Mouse (Mus musculus): ENCODE results near the gene Zmynd10. TPM values are rescaled to one million over a fixed set of nuclear protein-coding genes. Genes with fewer than 3 reads are reported as not detected.

Gene Zmynd10
- polyA plus RNA-seq, 1 experiment from 2014 or later: 1.7 TPM

DNA sequence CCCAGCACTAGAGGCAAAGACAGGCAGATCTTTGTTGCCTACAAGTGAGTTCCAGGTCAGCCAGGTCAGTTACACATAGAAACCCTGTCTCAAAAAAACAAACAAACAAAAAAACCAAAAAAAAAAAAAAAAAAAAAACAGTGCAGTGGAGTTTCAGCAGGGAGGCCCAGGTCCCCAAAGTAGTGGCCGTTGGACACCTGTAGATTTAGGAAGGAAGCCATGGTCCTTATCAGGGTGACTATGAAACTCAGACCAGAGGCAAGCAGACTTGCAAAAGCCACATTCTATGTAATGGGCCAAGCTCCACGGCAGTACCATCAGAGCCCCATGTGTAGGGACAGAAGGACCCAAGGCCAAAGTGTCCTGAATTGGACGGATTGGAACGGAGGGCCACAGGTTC, 34.5 kb downstream of the Zmynd10 start:
- Histone ChIP-seq H3K36me3 (peaks cover 19% of the 10 kb centered on the region), H3K27ac (no peak overlapping the region), H3K4me3 (replicated peaks) (peak overlapping the region; percentile 64), H3K9me3 (no peaks in the 10 kb centered on the region), H3K4me1 (replicated peaks) (peaks cover 50% of the 10 kb centered on the region), H3K4me2 (peak overlapping the region; percentile 96), H3K27me3 (no peaks in the 10 kb centered on the region), H3K9ac (replicated peaks) (peak overlapping the region; percentile 82)
- WGBS: 80% methylated on average over 4 of the region's 4 CpGs
- no peak for ATAC-seq (ENCODE audit: insufficient number of reproducible peaks, insufficient read depth, low FRiP score, low TSS enrichment, low read depth)

DNA sequence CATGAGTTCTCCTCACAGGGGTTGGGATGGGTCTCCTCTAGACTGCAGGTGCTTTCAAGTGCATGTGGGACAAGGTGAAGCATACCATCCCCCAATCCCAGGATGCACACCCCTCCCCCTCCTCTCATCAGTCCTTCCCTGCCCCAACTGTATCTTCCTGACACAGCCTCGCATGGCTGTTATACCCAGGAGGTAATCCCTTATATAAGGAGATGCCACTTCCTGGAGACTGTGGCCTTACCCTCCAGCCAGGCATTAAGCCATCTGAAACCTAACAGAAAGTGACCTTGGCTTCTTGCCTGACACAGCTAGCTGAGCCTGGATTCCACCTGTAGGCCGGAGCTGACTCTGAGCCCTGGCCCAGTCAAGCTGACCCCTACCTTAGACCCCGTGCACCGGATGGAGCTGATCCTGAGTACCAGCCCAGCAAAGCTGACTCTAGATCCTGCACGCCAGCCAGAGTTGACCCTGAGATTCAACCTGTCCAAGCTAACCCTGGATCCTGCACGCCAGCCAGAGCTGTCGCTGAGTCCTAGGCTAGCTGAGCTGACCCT, 35.5 kb downstream of the Zmynd10 start:
- Histone ChIP-seq H3K27ac (no peak overlapping the region), H3K4me1 (replicated peaks) (peaks cover 40% of the 10 kb centered on the region), H3K36me3 (peaks cover 19% of the 10 kb centered on the region), H3K9me3 (no peaks in the 10 kb centered on the region), H3K4me3 (replicated peaks) (no peak overlapping the region), H3K9ac (replicated peaks) (no peak overlapping the region), H3K27me3 (no peaks in the 10 kb centered on the region), H3K4me2 (no peak overlapping the region)
- ATAC-seq (ENCODE audit: insufficient number of reproducible peaks, insufficient read depth, low FRiP score, low TSS enrichment, low read depth): no peak
- 88% methylated on average over 7 of the region's 7 CpGs for WGBS

DNA sequence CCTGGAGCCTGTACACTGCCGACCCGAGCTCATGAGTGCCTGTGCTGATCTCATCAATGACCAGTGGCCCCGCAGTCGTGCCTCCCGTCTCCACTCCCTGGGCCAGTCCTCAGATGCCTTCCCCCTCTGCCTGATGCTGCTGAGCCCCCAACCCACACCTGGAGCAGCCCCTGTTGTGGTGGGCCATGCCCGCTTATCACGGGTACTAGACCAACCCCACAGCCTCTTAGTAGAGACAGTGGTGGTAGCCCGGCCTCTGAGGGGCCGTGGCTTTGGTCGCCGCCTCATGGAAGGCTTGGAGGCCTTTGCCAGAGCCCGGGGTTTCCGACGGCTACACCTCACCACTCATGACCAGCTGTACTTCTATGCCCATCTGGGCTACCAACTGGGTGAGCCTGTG, 36.1 kb downstream of the Zmynd10 start:
- H3K4me3 ChIP-seq (replicated peaks): no peak overlapping the region
- peaks cover 36% of the 10 kb centered on the region for H3K4me1 ChIP-seq (replicated peaks)
- ATAC-seq (ENCODE audit: insufficient number of reproducible peaks, insufficient read depth, low FRiP score, low TSS enrichment, low read depth): no peak
- no peak overlapping the region for H3K4me2 ChIP-seq
- 89% methylated on average over 14 of the region's 14 CpGs for WGBS
- H3K9me3 ChIP-seq: no peaks in the 10 kb centered on the region
- peaks cover 19% of the 10 kb centered on the region for H3K36me3 ChIP-seq
- no peak overlapping the region for H3K9ac ChIP-seq (replicated peaks)
- no peaks in the 10 kb centered on the region for H3K27me3 ChIP-seq
- H3K27ac ChIP-seq: no peak overlapping the region

DNA sequence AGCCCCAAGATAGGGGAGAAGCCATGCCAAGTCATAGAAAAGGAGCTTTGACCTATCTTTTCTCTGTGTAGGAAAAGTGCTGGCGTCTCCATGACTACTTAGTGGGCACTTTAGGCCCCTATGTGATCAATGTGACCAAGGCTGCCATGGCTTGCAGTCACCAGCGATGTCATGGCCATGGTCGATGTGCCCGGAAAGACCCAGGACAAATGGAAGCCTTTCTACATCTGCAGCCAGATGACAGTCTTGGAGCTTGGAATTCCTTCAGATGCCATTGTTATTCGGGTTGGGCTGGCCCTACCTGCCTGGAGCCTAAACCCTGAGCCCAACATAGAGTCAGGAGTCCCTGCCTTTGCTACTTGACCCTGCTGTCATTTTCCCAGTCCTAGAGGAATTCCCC, 39.4 kb downstream of the Zmynd10 start:
- no peak overlapping the region for H3K4me3 ChIP-seq (replicated peaks)
- H3K27me3 ChIP-seq: no peaks in the 10 kb centered on the region
- no peaks in the 10 kb centered on the region for H3K9me3 ChIP-seq
- no peak overlapping the region for H3K9ac ChIP-seq (replicated peaks)
- H3K4me2 ChIP-seq: no peak overlapping the region
- H3K36me3 ChIP-seq: peaks cover 39% of the 10 kb centered on the region
- no peak overlapping the region for H3K27ac ChIP-seq
- no peak for ATAC-seq (ENCODE audit: insufficient number of reproducible peaks, insufficient read depth, low FRiP score, low TSS enrichment, low read depth)
- WGBS: 90% methylated on average over 5 of the region's 5 CpGs
- peaks cover 18% of the 10 kb centered on the region for H3K4me1 ChIP-seq (replicated peaks)

DNA sequence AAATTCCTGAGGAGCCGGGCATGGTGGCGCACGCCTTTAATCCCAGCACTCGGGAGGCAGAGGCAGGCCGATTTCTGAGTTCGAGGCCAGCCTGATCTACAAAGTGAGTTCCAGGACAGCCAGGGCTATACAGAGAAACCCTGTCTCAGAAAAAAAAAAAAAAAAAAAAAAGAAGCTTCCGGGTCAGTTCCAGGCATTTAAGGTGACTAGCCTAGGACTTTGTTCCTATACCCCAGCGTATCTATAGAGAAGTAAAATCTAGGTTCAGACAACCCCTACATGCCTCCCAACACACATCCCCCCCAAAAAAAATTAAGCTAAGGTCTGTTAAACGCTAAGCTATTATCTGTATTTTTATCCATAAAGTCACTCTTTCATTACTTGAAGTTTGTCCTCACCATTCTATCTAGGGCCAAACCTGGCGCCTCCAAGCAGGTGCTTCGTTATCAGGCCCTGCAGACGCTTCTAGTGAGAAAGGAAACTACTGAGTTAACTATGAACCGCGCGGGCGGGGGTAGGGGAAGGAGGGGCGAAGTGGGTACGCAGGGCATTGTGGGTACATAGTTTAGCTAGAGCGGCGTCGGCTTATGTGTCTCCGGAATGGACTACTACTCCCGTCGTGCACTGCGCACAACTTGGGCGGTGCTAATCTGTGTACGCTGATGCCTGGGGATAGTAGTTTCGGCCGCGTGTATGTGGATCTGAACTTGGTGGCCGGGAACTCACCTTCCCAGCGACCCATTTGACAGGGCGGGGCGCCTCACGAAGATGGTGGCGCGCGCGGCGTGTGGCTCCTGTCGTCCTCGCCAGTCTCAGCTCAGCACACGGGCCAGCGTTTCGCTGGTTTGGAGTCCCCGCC, 40.1 kb downstream of the Zmynd10 start, which contains the start of gene Ifrd2:
Ifrd2 (plus strand) TSS at position 669 of the 859 bp plus-strand sequence.
- Histone ChIP-seq H3K27ac (no peak within 1 kb of the TSS), H3K9me3 (no peaks in the 10 kb centered on the region), H3K27me3 (no peaks in the 10 kb centered on the region), H3K36me3 (peaks cover 46% of the 10 kb centered on the region), H3K4me2 (peak within 1 kb of the TSS; percentile 81), H3K4me3 (replicated peaks) (peak within 1 kb of the TSS; percentile 75), H3K9ac (replicated peaks) (peak within 1 kb of the TSS; percentile 62), H3K4me1 (replicated peaks) (peaks cover 11% of the 10 kb centered on the region)
- WGBS: 14% methylated on average over 46 of the region's 46 CpGs
- peak; percentile 94 for ATAC-seq (ENCODE audit: insufficient number of reproducible peaks, insufficient read depth, low FRiP score, low TSS enrichment, low read depth)

DNA sequence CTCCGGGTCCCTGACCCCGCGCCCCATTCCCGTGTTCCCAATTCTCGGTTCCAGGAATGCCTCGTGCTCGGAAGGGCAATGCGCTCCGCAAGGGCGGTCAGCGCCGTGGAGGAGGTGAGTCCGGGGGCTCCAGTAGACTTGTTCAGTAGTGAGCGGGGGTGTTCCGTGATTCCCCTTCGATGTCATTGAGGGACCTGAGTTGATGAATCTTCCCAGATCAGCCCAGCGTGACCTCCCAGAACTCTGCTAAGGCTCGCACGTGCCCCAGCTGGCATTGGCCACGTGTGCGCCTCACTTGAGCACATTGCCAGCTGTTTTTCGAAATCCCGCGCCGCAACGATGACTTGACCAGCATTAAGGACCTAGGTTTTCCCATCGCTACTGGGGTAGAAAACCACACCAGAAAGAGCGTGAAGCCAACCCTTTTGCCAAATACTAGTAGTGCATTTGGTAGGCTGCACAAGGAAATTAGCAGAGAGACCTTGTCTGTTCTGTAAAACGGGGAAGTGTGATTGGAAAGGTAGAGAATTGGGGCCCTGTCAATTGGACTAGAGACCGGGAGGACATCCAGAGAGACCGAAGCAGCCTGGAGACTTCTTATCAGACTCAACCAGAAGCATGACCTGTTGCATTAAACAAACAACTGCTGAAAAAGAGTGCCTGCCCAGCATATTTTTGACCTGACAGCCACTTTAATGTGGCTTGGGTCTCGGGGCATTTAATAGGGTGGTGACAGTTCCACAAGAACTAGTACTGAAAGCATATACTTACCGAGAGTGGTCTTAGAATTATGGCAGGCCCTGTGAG, 40.9 kb downstream of the Zmynd10 start:
- Histone ChIP-seq H3K4me2 (peak overlapping the region; percentile 81), H3K4me1 (replicated peaks) (peaks cover 8% of the 10 kb centered on the region), H3K9me3 (no peaks in the 10 kb centered on the region), H3K36me3 (peaks cover 49% of the 10 kb centered on the region), H3K27ac (no peak overlapping the region), H3K27me3 (no peaks in the 10 kb centered on the region), H3K9ac (replicated peaks) (peak overlapping the region; percentile 62), H3K4me3 (replicated peaks) (peak overlapping the region; percentile 75)
- ATAC-seq (ENCODE audit: insufficient number of reproducible peaks, insufficient read depth, low FRiP score, low TSS enrichment, low read depth): no peak
- WGBS: 4% methylated on average over 33 of the region's 33 CpGs

DNA sequence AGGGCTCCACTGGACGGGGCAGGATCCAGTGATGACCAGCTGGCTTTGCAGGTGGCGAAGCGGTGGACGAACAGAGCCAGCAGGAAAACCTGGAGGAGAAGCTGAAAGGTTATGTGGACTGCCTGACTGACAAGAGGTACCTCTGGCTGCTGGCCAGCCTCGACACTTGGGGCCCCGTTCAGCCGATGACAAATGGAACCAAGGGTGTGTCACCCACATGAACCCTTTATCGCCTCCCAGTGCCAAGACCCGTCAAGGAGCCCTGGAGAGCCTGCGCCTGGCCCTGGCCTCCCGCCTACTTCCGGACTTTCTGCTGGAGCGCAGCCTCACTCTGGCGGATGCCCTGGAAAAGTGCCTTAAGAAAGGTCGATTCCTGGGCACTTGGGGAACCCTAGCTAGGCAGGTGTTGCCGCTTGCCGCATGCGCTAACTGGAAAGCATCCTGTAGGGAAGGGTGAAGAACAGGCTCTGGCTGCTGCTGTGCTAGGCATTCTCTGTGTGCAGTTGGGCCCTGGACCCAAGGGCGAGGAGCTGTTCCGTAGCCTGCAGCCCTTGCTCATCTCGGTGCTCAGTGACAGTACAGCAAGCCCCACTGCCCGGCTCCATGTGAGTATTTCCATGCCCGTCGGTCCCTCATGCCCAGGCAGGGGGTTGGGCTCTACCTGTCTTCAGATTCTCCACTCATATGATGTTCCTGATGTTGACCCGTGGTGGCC, 43.1 kb downstream of the Zmynd10 start:
- ATAC-seq (ENCODE audit: insufficient number of reproducible peaks, insufficient read depth, low FRiP score, low TSS enrichment, low read depth): no peak
- H3K27me3 ChIP-seq: no peaks in the 10 kb centered on the region
- no peak overlapping the region for H3K4me2 ChIP-seq
- peaks cover 11% of the 10 kb centered on the region for H3K4me1 ChIP-seq (replicated peaks)
- 91% methylated on average over 25 of the region's 25 CpGs for WGBS
- H3K9me3 ChIP-seq: no peaks in the 10 kb centered on the region
- H3K9ac ChIP-seq (replicated peaks): no peak overlapping the region
- H3K4me3 ChIP-seq (replicated peaks): no peak overlapping the region
- H3K36me3 ChIP-seq: peaks cover 52% of the 10 kb centered on the region
- no peak overlapping the region for H3K27ac ChIP-seq

DNA sequence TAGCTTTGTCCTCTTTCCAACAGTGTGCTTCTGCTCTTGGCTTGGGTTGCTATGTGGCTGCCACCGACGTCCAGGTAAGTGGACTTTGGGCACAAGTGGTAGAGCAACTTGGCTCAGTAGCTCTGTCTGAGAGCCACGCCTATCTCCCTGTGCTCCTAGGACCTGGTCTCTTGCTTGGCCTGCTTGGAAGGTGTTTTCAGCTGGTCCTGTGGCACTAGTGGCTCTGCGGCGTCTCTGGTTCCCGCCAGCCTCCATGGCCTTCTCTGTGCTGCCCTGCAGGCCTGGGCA, 43.6 kb downstream of the Zmynd10 start:
- Histone ChIP-seq H3K27me3 (no peaks in the 10 kb centered on the region), H3K4me2 (no peak overlapping the region), H3K4me1 (replicated peaks) (peaks cover 11% of the 10 kb centered on the region), H3K9me3 (no peaks in the 10 kb centered on the region), H3K9ac (replicated peaks) (no peak overlapping the region), H3K27ac (no peak overlapping the region), H3K4me3 (replicated peaks) (no peak overlapping the region), H3K36me3 (peaks cover 52% of the 10 kb centered on the region)
- WGBS: 95% methylated on average over 6 of the region's 6 CpGs
- no peak for ATAC-seq (ENCODE audit: insufficient number of reproducible peaks, insufficient read depth, low FRiP score, low TSS enrichment, low read depth)

DNA sequence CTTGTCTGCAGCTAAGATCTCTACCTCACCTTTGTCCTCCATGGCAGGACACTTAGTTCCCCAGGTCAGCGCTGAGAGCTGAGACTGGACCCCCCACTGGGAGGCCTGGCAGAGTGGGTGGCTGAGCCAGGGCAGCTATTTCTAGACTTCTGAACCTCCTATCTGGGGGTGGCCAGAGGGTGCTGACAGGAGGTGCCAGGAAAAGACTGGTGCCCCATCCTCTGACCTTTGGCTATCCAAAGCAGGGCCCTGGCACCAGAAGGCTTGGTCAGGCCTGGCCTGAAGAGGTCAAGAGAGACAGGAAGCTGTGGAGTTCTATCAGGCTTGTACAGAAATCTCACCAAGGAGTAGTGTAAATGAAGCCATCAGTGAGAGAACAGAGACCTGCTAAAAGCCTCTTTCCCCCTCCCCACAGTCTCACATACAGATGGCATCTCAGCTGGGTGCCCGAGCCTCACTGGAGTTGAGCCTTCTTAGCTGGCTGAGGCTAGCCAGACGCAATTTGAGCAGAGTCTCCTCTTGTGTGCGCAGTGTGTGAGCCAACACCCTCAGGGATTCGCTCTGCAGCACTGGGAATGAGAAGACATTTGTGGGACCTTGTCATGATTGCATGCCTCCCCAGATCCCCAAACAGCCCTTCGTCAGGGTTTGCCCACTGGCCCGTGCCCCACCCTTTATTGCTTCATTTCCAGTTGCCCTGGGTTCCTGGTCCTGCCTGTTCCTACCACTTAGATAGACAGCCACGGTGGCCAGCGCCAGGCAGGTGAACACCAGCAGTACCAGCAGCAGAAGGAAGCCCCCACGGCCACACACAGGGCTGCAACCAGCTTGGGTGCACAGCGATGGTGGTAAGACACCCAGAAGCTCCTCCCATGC, 46.2 kb downstream of the Zmynd10 start:
- Histone ChIP-seq H3K27me3 (no peaks in the 10 kb centered on the region), H3K4me1 (replicated peaks) (peaks cover 7% of the 10 kb centered on the region), H3K27ac (no peak overlapping the region), H3K9ac (replicated peaks) (no peak overlapping the region; the same call in 1 of the 2 replicates), H3K4me2 (no peak overlapping the region), H3K36me3 (peaks cover 53% of the 10 kb centered on the region), H3K4me3 (replicated peaks) (no peak overlapping the region), H3K9me3 (no peaks in the 10 kb centered on the region)
- WGBS: 82% methylated on average over 11 of the region's 11 CpGs
- ATAC-seq (ENCODE audit: insufficient number of reproducible peaks, insufficient read depth, low FRiP score, low TSS enrichment, low read depth): no peak

DNA sequence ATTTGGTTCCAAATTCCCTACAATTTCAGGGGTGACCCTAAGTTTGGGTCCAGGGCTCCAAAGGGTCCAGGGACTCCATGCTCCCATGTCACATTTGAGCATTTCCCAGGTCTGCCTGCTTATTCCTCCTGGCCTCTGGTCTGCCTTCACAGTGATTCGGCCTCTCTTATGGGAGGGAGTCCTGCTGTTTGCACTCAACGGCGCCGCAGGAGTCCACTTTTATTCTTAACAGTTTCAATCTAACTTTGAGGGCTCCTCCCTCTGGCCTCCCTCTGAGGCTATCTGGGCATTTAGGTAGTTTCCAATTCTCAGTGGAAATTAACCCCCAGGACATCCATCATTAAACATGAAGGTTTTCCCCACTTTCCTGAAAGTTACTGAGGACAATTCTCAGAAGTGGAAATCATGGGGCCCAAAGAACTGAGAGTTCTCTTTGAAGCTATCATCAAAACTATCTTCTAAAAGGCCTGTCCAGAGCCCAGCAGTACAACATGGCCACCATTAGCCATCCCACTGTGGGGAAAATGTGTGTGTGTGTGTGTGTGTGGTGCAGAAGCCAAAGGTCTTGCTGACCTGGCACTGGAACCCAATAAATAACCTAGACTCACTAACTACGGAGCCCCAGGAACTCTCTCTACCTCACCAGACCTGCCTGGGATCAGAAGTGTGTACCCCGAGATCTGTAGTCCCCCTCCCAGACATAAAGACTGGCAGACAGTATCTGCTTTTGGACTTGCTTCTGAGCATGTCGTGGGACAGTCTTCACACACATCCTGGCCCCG, 47.4 kb downstream of the Zmynd10 start:
- no peak overlapping the region for H3K4me2 ChIP-seq
- no peak overlapping the region for H3K9ac ChIP-seq (replicated peaks)
- no peak overlapping the region for H3K4me3 ChIP-seq (replicated peaks)
- peaks cover 6% of the 10 kb centered on the region for H3K27me3 ChIP-seq
- H3K36me3 ChIP-seq: peaks cover 54% of the 10 kb centered on the region
- no peaks in the 10 kb centered on the region for H3K9me3 ChIP-seq
- H3K4me1 ChIP-seq (replicated peaks): 0 out of 2 replicates have a peak, but pooled peaks cover 3% of the 10 kb centered on the region
- H3K27ac ChIP-seq: no peak overlapping the region
- no peak for ATAC-seq (ENCODE audit: insufficient number of reproducible peaks, insufficient read depth, low FRiP score, low TSS enrichment, low read depth)
- 72% methylated on average over 8 of the region's 8 CpGs for WGBS

Measured in limb, embryonic 12.5 days (tissue).